Mouse (Mus musculus) midbrain, embryonic 14.5 days (tissue): ENCODE measurements around the gene Cnih1. TPM values are rescaled to one million over a fixed set of nuclear protein-coding genes. Genes with fewer than 3 reads are reported as not detected.
A peak's percentile ranks its signal among the peaks of the same experiment; 100 is the strongest.
"Not testable (repeated sequence)": the region's sequence is repeated elsewhere in the genome, so short reads cannot be mapped to it uniquely, and the experiment has no call there.

Source experiments
- ATAC-seq: fragments of 200-750 bp; cut with Nextera tagmentation; 2 replicates; pipeline ENCODE4 v1.8.0; 2017; ENCODE audit warnings: moderate number of reproducible peaks, moderate library complexity; ENCODE audit not compliant: low FRiP score, low TSS enrichment
- DNase-seq: peaks from one replicate; pipeline ENCODE4 v3.0.0-alpha.2; 2015
- H3K27ac ChIP-seq: fragments of 300-500 bp; sonication (generic); replicated peaks from 2 replicates; pipeline ENCODE4 v1.5.1; 2014; ENCODE audit warnings: mild to moderate bottlenecking, low read depth, low read length, moderate library complexity
- H3K27me3 ChIP-seq: fragments of 300-500 bp; sonication (generic); 2 replicates; pipeline ENCODE4 v1.6.1; 2014; ENCODE audit warnings: low read length, control low read depth, mixed read lengths; ENCODE audit not compliant: control insufficient read depth, insufficient read depth
- H3K36me3 ChIP-seq: fragments of 300-500 bp; sonication (generic); 2 replicates; pipeline ENCODE4 v1.6.1; 2014; ENCODE audit warnings: low read length, control low read depth; ENCODE audit not compliant: control insufficient read depth, insufficient read depth
- H3K4me1 ChIP-seq: fragments of 300-500 bp; sonication (generic); 2 replicates; pipeline ENCODE4 v1.6.1; 2014; ENCODE audit warnings: mild to moderate bottlenecking, antibody characterized with exemption, low read length, control low read depth; ENCODE audit not compliant: control insufficient read depth, insufficient read depth
- H3K4me2 ChIP-seq: fragments of 300-500 bp; sonication (generic); 2 replicates; pipeline ENCODE4 v1.6.1; 2014; ENCODE audit warnings: mild to moderate bottlenecking, low read length, moderate library complexity
- H3K4me3 ChIP-seq: fragments of 300-500 bp; sonication (generic); replicated peaks from 2 replicates; pipeline ENCODE4 v1.5.1; 2014; ENCODE audit warnings: low read depth, low read length
- H3K9ac ChIP-seq: fragments of 300-500 bp; sonication (generic); replicated peaks from 2 replicates; pipeline ENCODE4 v1.6.1; 2014; ENCODE audit warnings: mild to moderate bottlenecking, low read length, moderate library complexity
- H3K9me3 ChIP-seq: fragments of 300-500 bp; sonication (generic); 2 replicates; pipeline ENCODE4 v1.6.1; 2016; ENCODE audit warnings: low read length, control low read depth, mixed read lengths; ENCODE audit not compliant: control insufficient read depth
- WGBS: fragments of 180-500 bp; shearing (Covaris S2); extraction: QIAGEN DNeasy Blood & Tissue Kit; methylation state at CpG from one replicate; pipeline ENCODE4 v1.1.7; 2014; 5-methylcytosine and 5-hydroxymethylcytosine counted together
- polyA plus RNA-seq: library from polyadenylated mRNA; unstranded; fragments of >200 nt; fragmentation: Nextera tagmentation; extraction: Ambion mirVana; gene quantifications from 2 replicates; pipeline ENCODE4 v1.2.1, GENCODE M21; 2014

The Cnih1 gene
- polyA plus RNA-seq, 1 experiment from 2014 or later = 196 TPM

- H3K9ac ChIP-seq = no peak overlapping the region
- peak; percentile 3; the same call in 1 of the 2 replicates for ATAC-seq
- 1% methylated on average over 7 of the region's 7 CpGs for WGBS
Measured at GRCm38 (mm10) chr14:46759970-46760354, 28.2 kb downstream of the Cnih1 start.

GRCm38 (mm10) chr14:46757736-46758135 is 30.5 kb downstream of the Cnih1 start:
- no peak overlapping the region for H3K9ac ChIP-seq
- 75% methylated on average over 9 of the region's 9 CpGs for WGBS
- no peak overlapping the region for H3K4me2 ChIP-seq
- no peaks in the 10 kb centered on the region for H3K36me3 ChIP-seq
- DNase-seq (no peak), ATAC-seq (no peak)
- H3K27ac ChIP-seq = no peak overlapping the region
- H3K4me1 ChIP-seq = peaks cover 4% of the 10 kb centered on the region; the same call in 1 of the 2 replicates
- H3K4me3 ChIP-seq = no peak overlapping the region
- H3K27me3 ChIP-seq = no peaks in the 10 kb centered on the region
- no peaks in the 10 kb centered on the region for H3K9me3 ChIP-seq

More at GRCm38 (mm10) chr14:46759970-46760354, 28.2 kb downstream of the Cnih1 start:
- Histone ChIP-seq H3K36me3 (no peaks in the 10 kb centered on the region), H3K4me1 (peaks cover 4% of the 10 kb centered on the region; the same call in 1 of the 2 replicates), H3K27me3 (no peaks in the 10 kb centered on the region), H3K9me3 (no peaks in the 10 kb centered on the region), H3K27ac (no peak overlapping the region), H3K4me2 (peak overlapping the region; percentile 92), H3K4me3 (peak overlapping the region; percentile 65)
- DNase-seq = no peak

- Histone ChIP-seq H3K4me3 (no peak overlapping the region), H3K27me3 (no peaks in the 10 kb centered on the region), H3K9me3 (no peaks in the 10 kb centered on the region), H3K9ac (no peak overlapping the region), H3K27ac (no peak overlapping the region), H3K4me2 (no peak overlapping the region), H3K4me1 (no peaks in the 10 kb centered on the region; the same call in 1 of the 2 replicates), H3K36me3 (no peaks in the 10 kb centered on the region)
- no peak for DNase-seq
- ATAC-seq = no peak
- 94% methylated on average over 8 of the region's 8 CpGs for WGBS
Measured at GRCm38 (mm10) chr14:46755851-46756250, 32.4 kb downstream of the Cnih1 start.

- WGBS = 61% methylated on average over 8 of the region's 10 CpGs
- not testable (repeated sequence) for DNase-seq, ATAC-seq, H3K36me3 ChIP-seq, H3K9me3 ChIP-seq, H3K9ac ChIP-seq, H3K4me2 ChIP-seq, H3K4me1 ChIP-seq, H3K27me3 ChIP-seq, H3K4me3 ChIP-seq, H3K27ac ChIP-seq
Measured at GRCm38 (mm10) chr14:46754371-46754770, 33.8 kb downstream of the Cnih1 start.

GRCm38 (mm10) chr14:46745413-46745812 is 42.8 kb downstream of the Cnih1 start:
- no peaks in the 10 kb centered on the region for H3K27me3 ChIP-seq
- DNase-seq (no peak), ATAC-seq (no peak)
- H3K9ac ChIP-seq = no peak overlapping the region
- H3K36me3 ChIP-seq = no peaks in the 10 kb centered on the region
- H3K4me3 ChIP-seq = no peak overlapping the region
- H3K4me2 ChIP-seq = no peak overlapping the region
- H3K27ac ChIP-seq = no peak overlapping the region
- no peaks in the 10 kb centered on the region for H3K9me3 ChIP-seq
- no peaks in the 10 kb centered on the region for H3K4me1 ChIP-seq
- WGBS = 92% methylated on average over 8 of the region's 8 CpGs

- no peak overlapping the region for H3K9ac ChIP-seq
- ATAC-seq (no peak), DNase-seq (no peak)
- no peaks in the 10 kb centered on the region for H3K4me1 ChIP-seq
- H3K27ac ChIP-seq = no peak overlapping the region
- H3K36me3 ChIP-seq = no peaks in the 10 kb centered on the region
- H3K27me3 ChIP-seq = no peaks in the 10 kb centered on the region
- no peaks in the 10 kb centered on the region for H3K9me3 ChIP-seq
- H3K4me2 ChIP-seq = no peak overlapping the region
- no peak overlapping the region for H3K4me3 ChIP-seq
- 91% methylated on average over 2 of the region's 2 CpGs for WGBS
Measured at GRCm38 (mm10) chr14:46742674-46743073, 45.5 kb downstream of the Cnih1 start.

GRCm38 (mm10) chr14:46737346-46737745 is 50.9 kb downstream of the Cnih1 start:
- not testable (repeated sequence) for H3K4me2 ChIP-seq, ATAC-seq, H3K27ac ChIP-seq, H3K9ac ChIP-seq, H3K4me3 ChIP-seq, H3K9me3 ChIP-seq, DNase-seq, H3K4me1 ChIP-seq, H3K36me3 ChIP-seq, H3K27me3 ChIP-seq

GRCm38 (mm10) chr14:46736366-46736765 is 51.8 kb downstream of the Cnih1 start:
- Histone ChIP-seq H3K27me3 (no peaks in the 10 kb centered on the region), H3K4me1 (no peaks in the 10 kb centered on the region), H3K27ac (no peak overlapping the region), H3K4me3 (no peak overlapping the region), H3K9me3 (no peaks in the 10 kb centered on the region), H3K36me3 (no peaks in the 10 kb centered on the region), H3K4me2 (no peak overlapping the region), H3K9ac (no peak overlapping the region)
- 91% methylated on average over 4 of the region's 4 CpGs for WGBS
- ATAC-seq (no peak), DNase-seq (no peak)

- H3K27ac ChIP-seq = no peak overlapping the region
- H3K27me3 ChIP-seq = no peaks in the 10 kb centered on the region
- 84% methylated on average over 14 of the region's 14 CpGs for WGBS
- no peak overlapping the region for H3K4me2 ChIP-seq
- H3K36me3 ChIP-seq = no peaks in the 10 kb centered on the region
- H3K9me3 ChIP-seq = no peaks in the 10 kb centered on the region
- ATAC-seq = no peak
- no peak overlapping the region for H3K9ac ChIP-seq
- no peak for DNase-seq
- H3K4me3 ChIP-seq = no peak overlapping the region
- H3K4me1 ChIP-seq = no peaks in the 10 kb centered on the region
Measured at GRCm38 (mm10) chr14:46734761-46735455, 53.3 kb downstream of the Cnih1 start.
